Mouse (Mus musculus) thymus, adult 2 months (tissue): ENCODE data around the gene Abhd17c.

Experiments
- CTCF ChIP-seq: fragments of 200-500 bp; IDR thresholded peaks from 2 replicates; pipeline ENCODE4 v1.5.1; 2012; ENCODE audit warnings: mild to moderate bottlenecking, control low read depth, low read length, moderate library complexity, borderline replicate concordance; ENCODE audit not compliant: control insufficient read depth, poor library complexity, insufficient read depth; ENCODE audit errors: extremely low read depth
- POLR2A ChIP-seq: fragments of 200-500 bp; IDR thresholded peaks from 2 replicates; pipeline ENCODE4 v1.6.1; 2012; ENCODE audit warnings: mild to moderate bottlenecking, low read length, control low read depth, moderate library complexity; ENCODE audit not compliant: control insufficient read depth, poor library complexity, insufficient read depth; ENCODE audit errors: extremely low read depth

DNA sequence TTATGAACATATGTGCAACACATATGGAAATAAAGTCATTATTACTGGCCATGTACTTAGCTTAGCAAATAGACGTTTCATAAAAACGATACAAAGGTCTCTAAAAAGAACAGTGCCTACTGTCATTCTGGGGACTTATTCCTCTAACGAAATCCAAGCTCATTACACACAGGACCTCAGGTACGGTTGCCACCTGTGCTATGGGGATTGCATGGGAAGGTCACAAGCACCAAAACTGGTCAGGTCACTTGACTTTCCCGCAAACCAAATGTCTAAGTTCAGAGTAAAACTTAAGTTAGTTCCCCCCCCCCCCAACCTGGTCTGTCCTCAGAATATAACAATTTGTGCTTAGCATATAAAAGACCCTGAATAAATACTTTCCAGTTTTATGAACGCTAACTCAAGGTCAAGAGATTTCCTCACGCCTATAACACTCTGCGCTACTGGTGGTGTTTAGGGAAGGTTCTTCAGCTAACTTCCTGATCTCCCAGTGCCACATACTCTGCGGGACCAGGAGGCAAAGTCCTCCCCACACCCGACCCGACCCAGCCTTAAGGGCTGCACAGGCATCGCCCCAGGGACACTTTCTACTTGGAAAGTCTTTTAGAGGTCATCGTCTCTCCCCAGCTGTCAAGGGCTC, 1.2 kb downstream of the Abhd17c start:
- no peak for TF ChIP-seq POLR2A
- no peak for TF ChIP-seq CTCF
